Mouse (Mus musculus) thymus, adult 18-20 months (tissue): ENCODE results near the gene Dio1.

Experiments used
- DNase-seq, 2 experiments: peaks; one replicate each; pipeline ENCODE4 v3.0.0; 2022; ENCODE audit warnings: mixed read lengths in 2 of 2

Dio1 gene

GRCm38 (mm10) chr4:107300371-107300770, 6.6 kb downstream of the Dio1 start:
- no peak for DNase-seq

- no peak for DNase-seq
Measured at GRCm38 (mm10) chr4:107299779-107300340, 7.1 kb downstream of the Dio1 start.

GRCm38 (mm10) chr4:107298071-107298606, 8.8 kb downstream of the Dio1 start:
- DNase-seq: no peak

GRCm38 (mm10) chr4:107292273-107292662, 14.7 kb downstream of the Dio1 start:
- DNase-seq: no peak

GRCm38 (mm10) chr4:107291611-107292272, 15.2 kb downstream of the Dio1 start:
- no peak for DNase-seq

- no peak for DNase-seq
Measured at GRCm38 (mm10) chr4:107287517-107287916, 19.5 kb downstream of the Dio1 start.

GRCm38 (mm10) chr4:107286386-107286785, 20.6 kb downstream of the Dio1 start:
- no peak for DNase-seq

GRCm38 (mm10) chr4:107285446-107286200, 21.3 kb downstream of the Dio1 start:
- DNase-seq: no peak

GRCm38 (mm10) chr4:107280843-107281475, 26.0 kb downstream of the Dio1 start:
- no peak for DNase-seq

- no peak for DNase-seq
Measured at GRCm38 (mm10) chr4:107278188-107278707, 28.7 kb downstream of the Dio1 start.

- DNase-seq: no peak
Measured at GRCm38 (mm10) chr4:107274511-107274910, 32.5 kb downstream of the Dio1 start.

- no peak for DNase-seq
Measured at GRCm38 (mm10) chr4:107273683-107274082, 33.3 kb downstream of the Dio1 start.

- DNase-seq: peak; percentile 69 to 85
Measured at GRCm38 (mm10) chr4:107260001-107260400, 47.0 kb downstream of the Dio1 start.

GRCm38 (mm10) chr4:107254414-107254813, 52.6 kb downstream of the Dio1 start:
- DNase-seq: no peak

GRCm38 (mm10) chr4:107253125-107254091, 53.6 kb downstream of the Dio1 start, which contains the start of the genes Lrrc42 and Hspb11:
TSS of gene Lrrc42 (minus strand) at chr4:107253532.
TSS of gene Hspb11 (plus strand) at chr4:107253593.
- DNase-seq: peak; percentile 95 to 97

- peak; percentile 14 to 46 for DNase-seq
Measured at GRCm38 (mm10) chr4:107252522-107252921, 54.4 kb downstream of the Dio1 start.

- peak in 1 of 2 experiments; percentile 25 for DNase-seq
Measured at GRCm38 (mm10) chr4:107250494-107250893, 56.5 kb downstream of the Dio1 start.

- DNase-seq: peak; percentile 73 to 84
Measured at GRCm38 (mm10) chr4:107249471-107249870, 57.5 kb downstream of the Dio1 start.

GRCm38 (mm10) chr4:107248061-107248460, 58.9 kb downstream of the Dio1 start:
- DNase-seq: no peak

- DNase-seq: no peak
Measured at GRCm38 (mm10) chr4:107247110-107247509, 59.9 kb downstream of the Dio1 start.

- DNase-seq: no peak
Measured at GRCm38 (mm10) chr4:107246040-107246439, 60.9 kb downstream of the Dio1 start.

- DNase-seq: no peak
Measured at GRCm38 (mm10) chr4:107245368-107245767, 61.6 kb downstream of the Dio1 start.
